Mouse (Mus musculus) intestine, embryonic 16.5 days (tissue): ENCODE results near the gene Sgms1. TPM values are rescaled to one million over a fixed set of nuclear protein-coding genes. Genes with fewer than 3 reads are reported as not detected.

ENCODE experiments used
- ATAC-seq: fragments of 200-750 bp; cut with Nextera tagmentation; 2 replicates; pipeline ENCODE4 v1.8.0; 2017; ENCODE audit warnings: moderate TSS enrichment, moderate library complexity
- H3K27ac ChIP-seq: fragments of 300-500 bp; sonication (generic); 2 replicates; pipeline ENCODE4 v1.5.1; 2014; ENCODE audit warnings: mild to moderate bottlenecking, low read length
- H3K27me3 ChIP-seq: fragments of 300-500 bp; sonication (generic); replicated peaks from 2 replicates; pipeline ENCODE4 v1.6.1; 2014; ENCODE audit warnings: low read length, control low read depth, mixed read lengths; ENCODE audit not compliant: control insufficient read depth, insufficient read depth
- H3K36me3 ChIP-seq: fragments of 300-500 bp; sonication (generic); 2 replicates; pipeline ENCODE4 v1.6.1; 2014; ENCODE audit warnings: low read length, control low read depth; ENCODE audit not compliant: control insufficient read depth, insufficient read depth
- H3K4me1 ChIP-seq: fragments of 300-500 bp; sonication (generic); 2 replicates; pipeline ENCODE4 v1.6.1; 2014; ENCODE audit warnings: low read length, control low read depth, mixed read lengths; ENCODE audit not compliant: control insufficient read depth, insufficient read depth
- H3K4me2 ChIP-seq: fragments of 300-500 bp; sonication (generic); 2 replicates; pipeline ENCODE4 v1.6.1; 2014; ENCODE audit warnings: low read depth, low read length, control low read depth
- H3K4me3 ChIP-seq: fragments of 300-500 bp; sonication (generic); 2 replicates; pipeline ENCODE4 v1.5.1; 2014; ENCODE audit warnings: mild to moderate bottlenecking, low read length
- H3K9ac ChIP-seq: fragments of 300-500 bp; sonication (generic); 2 replicates; pipeline ENCODE4 v1.6.1; 2014; ENCODE audit warnings: low read depth, low read length
- H3K9me3 ChIP-seq: fragments of 300-500 bp; sonication (generic); 2 replicates; pipeline ENCODE4 v1.6.1; 2016; ENCODE audit warnings: low read length, control low read depth; ENCODE audit not compliant: control insufficient read depth
- WGBS: fragments of 180-500 bp; shearing (Covaris S2); extraction: QIAGEN DNeasy Blood & Tissue Kit; methylation state at CpG from one replicate; pipeline ENCODE4 v1.1.7; 2014; 5-methylcytosine and 5-hydroxymethylcytosine counted together
- polyA plus RNA-seq: library from polyadenylated mRNA; unstranded; fragments of >200 nt; fragmentation: Nextera tagmentation; extraction: Ambion mirVana; gene quantifications from 2 replicates; pipeline ENCODE4 v1.2.1, GENCODE M21; 2015

Sgms1 gene
- polyA plus RNA-seq, 1 experiment from 2014 or later, result 33.1 TPM

DNA sequence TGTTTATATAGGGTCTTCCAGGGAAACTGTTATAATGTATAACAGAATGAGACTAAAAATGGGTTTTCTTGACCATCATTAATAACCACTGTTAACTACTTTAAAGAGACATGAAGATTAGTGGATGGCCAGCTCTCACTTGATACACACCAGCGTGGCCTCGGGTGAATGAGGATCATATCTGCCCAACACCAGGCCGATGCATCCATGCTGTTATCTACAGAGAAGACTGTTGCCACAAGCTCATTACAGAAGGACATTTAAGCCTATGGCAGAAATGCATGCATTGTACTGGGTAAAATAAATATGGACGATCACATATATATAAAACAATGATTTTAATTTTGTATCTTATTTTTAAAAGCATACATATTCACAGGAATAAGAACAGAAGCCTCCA is 149.6 kb downstream of the Sgms1 start:
- Histone ChIP-seq H3K27ac (no peak overlapping the region), H3K27me3 (no peaks in the 10 kb centered on the region), H3K9ac (no peak overlapping the region), H3K4me3 (no peak overlapping the region), H3K4me1 (0 out of 2 replicates have a peak, but pooled peaks cover 2% of the 10 kb centered on the region), H3K36me3 (no peaks in the 10 kb centered on the region), H3K9me3 (no peaks in the 10 kb centered on the region), H3K4me2 (no peak overlapping the region)
- peak; percentile 44; the same call in 1 of the 2 replicates for ATAC-seq
- 89% methylated on average over 4 of the region's 4 CpGs for WGBS

- H3K4me1 ChIP-seq, result 0 out of 2 replicates have a peak, but pooled peaks cover 2% of the 10 kb centered on the region
- no peaks in the 10 kb centered on the region for H3K27me3 ChIP-seq
- H3K9ac ChIP-seq, result no peak overlapping the region
- no peaks in the 10 kb centered on the region for H3K36me3 ChIP-seq
- WGBS, result 84% methylated on average over 5 of the region's 6 CpGs
- ATAC-seq, result no peak
- H3K4me3 ChIP-seq, result no peak overlapping the region
- no peaks in the 10 kb centered on the region for H3K9me3 ChIP-seq
- H3K27ac ChIP-seq, result no peak overlapping the region
- H3K4me2 ChIP-seq, result no peak overlapping the region
Measured at GRCm38 (mm10) chr19:32239459-32239792, 150.1 kb downstream of the Sgms1 start.

- Histone ChIP-seq H3K4me1 (0 out of 2 replicates have a peak, but pooled peaks cover 2% of the 10 kb centered on the region), H3K4me3 (no peak overlapping the region), H3K9ac (no peak overlapping the region), H3K9me3 (no peaks in the 10 kb centered on the region), H3K36me3 (no peaks in the 10 kb centered on the region), H3K27me3 (no peaks in the 10 kb centered on the region), H3K4me2 (no peak overlapping the region), H3K27ac (no peak overlapping the region)
- WGBS, result 68% methylated on average over 11 of the region's 11 CpGs
- peak; percentile 62; the same call in 1 of the 2 replicates for ATAC-seq
Measured at GRCm38 (mm10) chr19:32238722-32239458, 150.6 kb downstream of the Sgms1 start.

GRCm38 (mm10) chr19:32237685-32238084 is 151.8 kb downstream of the Sgms1 start:
- Histone ChIP-seq H3K4me1 (0 out of 2 replicates have a peak, but pooled peaks cover 2% of the 10 kb centered on the region), H3K4me3 (no peak overlapping the region), H3K9ac (no peak overlapping the region), H3K27ac (no peak overlapping the region), H3K27me3 (no peaks in the 10 kb centered on the region), H3K36me3 (no peaks in the 10 kb centered on the region), H3K4me2 (no peak overlapping the region), H3K9me3 (no peaks in the 10 kb centered on the region)
- WGBS, result 70% methylated on average over 5 of the region's 5 CpGs
- ATAC-seq, result no peak

GRCm38 (mm10) chr19:32237173-32237583 is 152.3 kb downstream of the Sgms1 start:
- Histone ChIP-seq H3K9me3 (no peaks in the 10 kb centered on the region), H3K27me3 (no peaks in the 10 kb centered on the region), H3K4me2 (no peak overlapping the region), H3K4me1 (no peaks in the 10 kb centered on the region), H3K4me3 (no peak overlapping the region), H3K9ac (no peak overlapping the region), H3K27ac (no peak overlapping the region), H3K36me3 (no peaks in the 10 kb centered on the region)
- no peak for ATAC-seq
- WGBS, result 92% methylated on average over 3 of the region's 3 CpGs

DNA sequence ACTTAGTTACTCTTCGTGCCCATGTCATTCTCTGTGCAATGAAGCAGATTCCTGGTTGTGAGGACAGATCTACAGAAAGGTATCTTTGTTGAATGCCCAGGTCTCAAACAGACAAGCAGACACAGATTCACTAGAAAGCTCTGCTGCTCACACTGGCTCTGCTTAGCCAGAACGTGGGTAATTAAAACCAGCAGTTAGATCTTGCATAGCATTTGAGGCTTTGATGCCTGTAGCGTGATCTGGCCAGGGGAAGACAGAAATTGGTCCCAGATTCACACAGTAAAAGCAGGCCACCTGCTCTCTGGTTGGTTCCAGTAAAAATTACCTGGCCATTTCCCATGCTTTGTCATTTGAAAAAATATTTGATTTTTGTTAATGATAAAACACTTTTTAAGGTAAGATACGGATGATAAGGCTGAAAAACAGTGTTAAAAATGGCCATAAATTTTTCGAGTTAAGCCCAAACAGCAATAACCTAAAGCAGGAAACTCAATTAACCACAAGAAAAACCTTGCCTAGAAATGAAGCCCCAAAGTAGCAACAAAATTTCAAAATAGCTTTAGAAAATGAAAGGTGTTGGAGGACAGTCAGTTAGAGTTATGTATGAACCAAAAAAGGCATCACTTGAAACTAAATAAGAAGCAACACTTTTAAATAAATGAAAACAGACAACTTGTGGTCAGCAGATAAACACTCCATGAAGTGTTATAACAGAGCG is 154.6 kb downstream of the Sgms1 start:
- Histone ChIP-seq H3K4me2 (no peak overlapping the region), H3K4me3 (no peak overlapping the region), H3K27me3 (no peaks in the 10 kb centered on the region), H3K9ac (no peak overlapping the region), H3K9me3 (no peaks in the 10 kb centered on the region), H3K36me3 (no peaks in the 10 kb centered on the region), H3K27ac (no peak overlapping the region), H3K4me1 (no peaks in the 10 kb centered on the region)
- ATAC-seq, result no peak
- 76% methylated on average over 6 of the region's 6 CpGs for WGBS

DNA sequence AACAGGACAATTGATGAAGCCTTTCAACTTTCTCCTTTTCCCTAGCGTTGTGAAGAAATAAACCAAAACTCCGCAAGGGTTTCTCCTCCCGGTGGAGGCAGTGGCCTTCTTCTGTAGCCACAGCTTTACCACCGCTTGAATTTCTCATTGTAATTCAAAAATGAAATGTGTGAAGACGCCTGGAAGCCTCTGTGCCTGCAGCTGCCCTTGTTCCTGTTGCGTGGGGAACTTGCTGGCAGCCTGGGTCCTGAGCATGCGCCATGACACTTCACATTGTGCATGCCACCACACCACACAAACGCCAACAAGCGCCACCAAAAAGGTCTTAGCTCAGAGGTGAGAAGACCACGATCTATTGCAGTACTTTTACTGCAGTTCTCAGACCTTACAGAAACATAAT is 158.2 kb downstream of the Sgms1 start:
- no peaks in the 10 kb centered on the region for H3K4me1 ChIP-seq
- WGBS, result 79% methylated on average over 10 of the region's 10 CpGs
- H3K4me3 ChIP-seq, result no peak overlapping the region
- no peak overlapping the region for H3K27ac ChIP-seq
- H3K9ac ChIP-seq, result no peak overlapping the region
- no peaks in the 10 kb centered on the region for H3K27me3 ChIP-seq
- no peak overlapping the region for H3K4me2 ChIP-seq
- ATAC-seq, result no peak
- H3K9me3 ChIP-seq, result no peaks in the 10 kb centered on the region
- no peaks in the 10 kb centered on the region for H3K36me3 ChIP-seq

GRCm38 (mm10) chr19:32230798-32231197 is 158.7 kb downstream of the Sgms1 start:
- ATAC-seq, result no peak
- WGBS, result 64% methylated on average over 5 of the region's 5 CpGs

GRCm38 (mm10) chr19:32230301-32230700 is 159.2 kb downstream of the Sgms1 start:
- H3K9me3 ChIP-seq, result no peaks in the 10 kb centered on the region
- H3K36me3 ChIP-seq, result no peaks in the 10 kb centered on the region
- no peak overlapping the region for H3K9ac ChIP-seq
- ATAC-seq, result no peak
- H3K4me3 ChIP-seq, result no peak overlapping the region
- H3K4me1 ChIP-seq, result no peaks in the 10 kb centered on the region
- no peak overlapping the region for H3K27ac ChIP-seq
- H3K4me2 ChIP-seq, result no peak overlapping the region
- H3K27me3 ChIP-seq, result no peaks in the 10 kb centered on the region
- WGBS, result 84% methylated on average over 5 of the region's 5 CpGs

More at GRCm38 (mm10) chr19:32230798-32231197, 158.7 kb downstream of the Sgms1 start:
- no peak overlapping the region for H3K4me2 ChIP-seq
- no peaks in the 10 kb centered on the region for H3K36me3 ChIP-seq
- H3K27ac ChIP-seq, result no peak overlapping the region
- H3K4me1 ChIP-seq, result no peaks in the 10 kb centered on the region
- no peak overlapping the region for H3K4me3 ChIP-seq
- no peaks in the 10 kb centered on the region for H3K27me3 ChIP-seq
- no peak overlapping the region for H3K9ac ChIP-seq
- H3K9me3 ChIP-seq, result no peaks in the 10 kb centered on the region
